Mouse (Mus musculus) CH12.LX (cell line): Measurements from ENCODE around the gene Cramp1l. TPM values are rescaled to one million over a fixed set of nuclear protein-coding genes. Genes with fewer than 3 reads are reported as not detected.
"Not testable (repeated sequence)": the region's sequence is repeated elsewhere in the genome, so short reads cannot be mapped to it uniquely, and the experiment has no call there.

Experiments used
- DNase-seq: peaks from one replicate; pipeline ENCODE4 v3.0.0-alpha.2; 2013; ENCODE audit errors: extremely low read depth
- H3K27ac ChIP-seq: 2 replicates; pipeline ENCODE4 v1.5.1; 2012; ENCODE audit warnings: low read depth, mild to moderate bottlenecking, control low read depth, moderate library complexity; ENCODE audit not compliant: insufficient read depth
- H3K27me3 ChIP-seq: replicated peaks from 2 replicates; pipeline ENCODE3; 2012; ENCODE audit warnings: inconsistent platforms
- H3K36me3 ChIP-seq, 2 experiments: replicated peaks in 1 of 2; 2 replicates each; pipeline versions ENCODE3 to v1.6.1; 2012; ENCODE audit warnings: inconsistent platforms in 1 of 2, low read length in 1 of 2, mild to moderate bottlenecking in 1 of 2, mixed read lengths in 1 of 2, moderate library complexity in 1 of 2; ENCODE audit not compliant: control insufficient read depth in 1 of 2, insufficient read depth in 1 of 2
- H3K4me1 ChIP-seq, 2 experiments: 2 replicates each; pipeline ENCODE4 v1.6.1; 2012; ENCODE audit warnings: inconsistent platforms in 1 of 2, moderate library complexity in 1 of 2; ENCODE audit not compliant: insufficient read depth in 2 of 2, control insufficient read depth in 1 of 2
- H3K4me2 ChIP-seq: 2 replicates; pipeline ENCODE4 v1.6.1; 2012; ENCODE audit warnings: low read depth, mild to moderate bottlenecking, control low read depth; ENCODE audit not compliant: poor library complexity, insufficient read depth, severe bottlenecking
- H3K4me3 ChIP-seq, 3 experiments: fragments of 150-350 bp in 1 of 3; sonication (generic) in 1 of 3; replicated peaks in 1 of 3; 2 replicates each; pipeline versions ENCODE3 to v1.5.1; 2011 to 2012; ENCODE audit warnings: low read depth in 2 of 3, low read length in 2 of 3, mild to moderate bottlenecking in 2 of 3, moderate library complexity in 2 of 3, control low read depth in 1 of 3, improper control_type of control experiment in 1 of 3, inconsistent platforms in 1 of 3, mixed read lengths in 1 of 3; ENCODE audit not compliant: poor library complexity in 1 of 3
- H3K79me2 ChIP-seq: replicated peaks from 2 replicates; pipeline ENCODE4 v1.6.1; 2012; ENCODE audit warnings: mild to moderate bottlenecking, moderate library complexity; ENCODE audit not compliant: control insufficient read depth, poor library complexity, insufficient read depth, severe bottlenecking; ENCODE audit errors: extremely low read depth
- H3K9ac ChIP-seq: 2 replicates; pipeline ENCODE4 v1.6.1; 2012; ENCODE audit warnings: low read depth, mild to moderate bottlenecking, control low read depth, moderate library complexity; ENCODE audit not compliant: insufficient read depth
- H3K9me3 ChIP-seq: replicated peaks from 2 replicates; pipeline ENCODE3; 2012; ENCODE audit warnings: low read length, inconsistent platforms, mixed read lengths
- CTCF ChIP-seq, 2 experiments: IDR thresholded peaks in 1 of 2; conservative IDR thresholded peaks in 1 of 2; 2 replicates each; pipeline ENCODE4 v1.5.1; 2011 to 2012; ENCODE audit warnings: low read depth in 2 of 2, low read length in 2 of 2, improper control_type of control experiment in 1 of 2, inconsistent platforms in 1 of 2, mild to moderate bottlenecking in 1 of 2, moderate library complexity in 1 of 2
- ELF1 ChIP-seq: IDR thresholded peaks from 2 replicates; pipeline ENCODE4 v1.6.1; 2014; ENCODE audit warnings: low read depth, mild to moderate bottlenecking, inconsistent platforms, low read length, improper control_type of control experiment
- EP300 ChIP-seq: IDR thresholded peaks from 2 replicates; pipeline ENCODE4 v1.6.1; 2011; ENCODE audit warnings: low read length, improper control_type of control experiment
- HCFC1 ChIP-seq: IDR thresholded peaks from 2 replicates; pipeline ENCODE4 v1.6.1; 2012; ENCODE audit warnings: low read depth, mild to moderate bottlenecking, inconsistent platforms, low read length, improper control_type of control experiment
- IRF4 ChIP-seq: IDR thresholded peaks from 2 replicates; pipeline ENCODE4 v1.6.1; 2014; ENCODE audit warnings: low read depth, mild to moderate bottlenecking, inconsistent platforms, low read length, improper control_type of control experiment
- JUN ChIP-seq: IDR thresholded peaks from 2 replicates; pipeline ENCODE4 v1.6.1; 2011; ENCODE audit warnings: low read depth, mild to moderate bottlenecking, low read length, improper control_type of control experiment, moderate library complexity; ENCODE audit not compliant: insufficient read depth
- MAZ ChIP-seq: IDR thresholded peaks from 2 replicates; pipeline ENCODE4 v1.6.1; 2012; ENCODE audit warnings: low read depth, mild to moderate bottlenecking, inconsistent platforms, low read length, improper control_type of control experiment, moderate library complexity
- NRF1 ChIP-seq: IDR thresholded peaks from 2 replicates; pipeline ENCODE4 v1.6.1; 2014; ENCODE audit warnings: low read depth, mild to moderate bottlenecking, inconsistent platforms, low read length, improper control_type of control experiment, moderate library complexity
- POLR2AphosphoS2 ChIP-seq: IDR thresholded peaks from 2 replicates; pipeline ENCODE4 v1.6.1; 2011; ENCODE audit warnings: low read depth, low read length, improper control_type of control experiment
- RAD21 ChIP-seq: IDR thresholded peaks from 2 replicates; pipeline ENCODE4 v1.6.1; 2011; ENCODE audit warnings: low read depth, mild to moderate bottlenecking, low read length, improper control_type of control experiment, moderate library complexity
- SMC3 ChIP-seq: IDR thresholded peaks from 2 replicates; pipeline ENCODE4 v1.6.1; 2011; ENCODE audit warnings: low read depth, low read length, improper control_type of control experiment
- TBP ChIP-seq: conservative IDR thresholded peaks from 2 replicates; pipeline ENCODE4 v1.6.1; 2011; ENCODE audit warnings: low read depth, low read length, improper control_type of control experiment
- USF2 ChIP-seq: conservative IDR thresholded peaks from 2 replicates; pipeline ENCODE4 v1.6.1; 2011; ENCODE audit warnings: low read depth, low read length, improper control_type of control experiment
- ZKSCAN1 ChIP-seq: IDR thresholded peaks from 2 replicates; pipeline ENCODE4 v1.6.1; 2012; ENCODE audit warnings: low read depth, inconsistent platforms, low read length, improper control_type of control experiment, borderline replicate concordance
- ZNF384 ChIP-seq: IDR thresholded peaks from 2 replicates; pipeline ENCODE4 v1.6.1; 2012; ENCODE audit warnings: low read depth, low read length, improper control_type of control experiment, inconsistent platforms
- dilution Hi-C: fragments of 300-500 bp; cut with MboI; formaldehyde crosslinking; loops from 2 replicates; pipeline ENCODE4 v1.14.3; 2020; ENCODE audit warnings: low sequenced_read_pairs; ENCODE audit not compliant: extremely low pct_unique_long_range_greater_than_20kb, extremely low pct_ligation_motif_present
- in situ Hi-C: fragments of 300-500 bp; cut with MboI; formaldehyde crosslinking; loops from 3 replicates; pipeline ENCODE4 v1.14.3; 2019; ENCODE audit warnings: low sequenced_read_pairs, low pct_ligation_motif_present, low pct_unique_long_range_greater_than_20kb, mixed read lengths
- polyA plus RNA-seq: library from polyadenylated mRNA; unstranded; fragments of >175 nt; gene quantifications from 2 replicates; pipeline ENCODE4 v1.2.1, GENCODE M21; 2012; ENCODE audit warnings: low read depth; ENCODE audit not compliant: insufficient read length
- total RNA-seq, 2 experiments: library from RNA; depleted of rRNA; stranded (reverse); fragments of 300-350 nt in 1 of 2; fragments of >200 nt in 1 of 2; gene quantifications; 2 replicates each; pipeline ENCODE4 v1.2.3; 2012 to 2014

The Cramp1l gene
- total and polyA plus RNA-seq, 3 experiments = 2.1 to 6.9 (median 4.3) TPM

DNA sequence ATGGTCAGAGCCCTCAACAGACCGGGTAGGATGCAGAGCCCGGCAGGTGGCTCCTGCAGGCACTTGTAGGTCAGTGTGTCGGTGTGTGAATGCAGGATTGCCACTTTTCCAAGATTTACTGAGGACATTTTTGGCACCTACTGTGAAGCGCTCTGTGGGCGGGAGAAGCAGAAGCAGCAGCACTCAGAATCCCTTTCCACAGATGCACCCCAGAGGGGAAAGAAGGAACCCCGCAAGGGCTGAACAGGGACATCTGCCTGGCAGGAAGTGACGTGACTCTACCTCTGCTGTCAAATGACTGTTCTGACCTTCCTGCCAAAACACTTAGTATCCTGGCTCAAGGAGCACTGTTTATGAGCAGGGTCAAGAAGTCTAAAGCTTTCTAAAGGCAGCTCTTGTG is 72.6 kb downstream of the Cramp1l start:
- TF ChIP-seq MAZ (no peak), HCFC1 (no peak), USF2 (no peak), SMC3 (no peak), EP300 (no peak), POLR2AphosphoS2 (no peak), TBP (no peak), IRF4 (no peak), ZNF384 (no peak), ZKSCAN1 (no peak), ELF1 (no peak), NRF1 (no peak), JUN (no peak), CTCF (conservative IDR thresholded peaks at IDR 0.05 in 1 of 2, IDR thresholded peaks at IDR 0.05 in 1 of 2; ENCODE audit: low read depth in 2 of 2, low read length in 2 of 2) (no peak)
- no peaks in the 10 kb centered on the region for H3K9me3 ChIP-seq
- peak overlapping the region; percentile 44 for H3K27ac ChIP-seq
- dilution Hi-C loops = no loop called here
- DNase-seq = peak; percentile 44
- 0 out of 2 replicates have a peak, but pooled peaks cover 6% of the 10 kb centered on the region for H3K79me2 ChIP-seq
- no peaks in the 10 kb centered on the region for H3K27me3 ChIP-seq
- H3K4me1 ChIP-seq = peaks cover 10 to 55% of the 10 kb centered on the region in 2 experiments; a peak in 3 of 4 replicates
- in situ Hi-C loops = no loop called here
- no peak overlapping the region for H3K4me3 ChIP-seq
- peaks cover 40 to 46% of the 10 kb centered on the region in 2 experiments for H3K36me3 ChIP-seq
- H3K9ac ChIP-seq = no peak overlapping the region; the same call in 1 of the 2 replicates
- H3K4me2 ChIP-seq = no peak overlapping the region

DNA sequence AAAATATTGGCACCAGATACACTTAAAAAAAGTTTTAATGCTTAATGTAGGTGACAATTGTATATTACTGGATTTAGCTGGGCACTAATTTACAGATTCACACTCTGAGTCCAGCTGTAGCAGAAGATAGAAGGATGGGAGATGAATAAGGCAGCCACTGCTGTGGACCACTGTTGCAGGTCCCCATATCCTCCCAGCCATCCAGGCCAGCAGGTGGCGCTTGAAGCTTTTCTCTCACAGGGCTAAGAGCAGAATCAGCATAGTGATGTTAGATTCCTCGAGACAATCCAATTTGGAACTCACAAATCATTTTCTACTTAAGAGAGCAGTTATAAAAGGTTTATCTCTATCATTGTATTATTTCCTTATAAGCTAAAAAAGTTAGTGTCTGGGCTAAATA is 73.1 kb downstream of the Cramp1l start:
- H3K9me3 ChIP-seq, H3K27me3 ChIP-seq, H3K27ac ChIP-seq, H3K79me2 ChIP-seq, H3K4me2 ChIP-seq, H3K4me3 ChIP-seq, dilution Hi-C loops, DNase-seq, H3K9ac ChIP-seq, in situ Hi-C loops: not testable (repeated sequence)
- TF ChIP-seq RAD21 = peak; percentile 31
- TF ChIP-seq CTCF (conservative IDR thresholded peaks at IDR 0.05 in 1 of 2, IDR thresholded peaks at IDR 0.05 in 1 of 2; ENCODE audit: low read depth in 2 of 2, low read length in 2 of 2) = peak; percentile 27 to 60; a peak in 3 of 4 replicates
- peak; percentile 26 for TF ChIP-seq SMC3
- Histone ChIP-seq H3K4me1 (peaks cover 10 to 55% of the 10 kb centered on the region in 2 experiments; a peak in 3 of 4 replicates), H3K36me3 (peaks cover 34 to 40% of the 10 kb centered on the region in 2 experiments)
